Mouse (Mus musculus) layer of hippocampus, adult 8-10 months (tissue): ENCODE measurements at regions not wholly inside any gene's neighbourhood (a gene's known extent, or its start where the extent isn't known, plus 50 kb on each side); places are given as distances from the start of the nearest gene placed in this dataset.

Experiments used
- DNase-seq, 2 experiments: peaks; one replicate each; pipeline ENCODE4 v3.0.0; 2022; ENCODE audit warnings: low spot score in 2 of 2

DNA sequence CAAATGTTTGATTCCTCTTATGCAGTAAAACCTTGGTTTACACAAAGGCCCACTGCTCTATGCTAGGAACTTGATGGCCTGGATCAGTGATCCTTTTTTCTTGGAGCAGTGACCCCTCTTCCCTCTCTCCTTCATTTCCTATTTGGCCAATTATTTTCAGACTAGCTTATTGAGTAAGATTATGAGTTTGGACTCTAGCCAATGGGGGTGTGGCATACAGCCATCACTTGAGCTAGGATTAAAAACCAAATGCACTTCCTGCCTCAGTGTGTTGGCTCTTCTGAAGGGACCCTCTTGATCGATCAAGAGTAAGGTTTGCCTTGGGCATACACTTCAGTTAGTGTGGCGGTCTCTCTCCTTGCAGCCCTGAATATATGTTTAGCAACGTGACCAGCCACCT, 1172.6 kb upstream of the Gulo start:
- no peak for DNase-seq

DNA sequence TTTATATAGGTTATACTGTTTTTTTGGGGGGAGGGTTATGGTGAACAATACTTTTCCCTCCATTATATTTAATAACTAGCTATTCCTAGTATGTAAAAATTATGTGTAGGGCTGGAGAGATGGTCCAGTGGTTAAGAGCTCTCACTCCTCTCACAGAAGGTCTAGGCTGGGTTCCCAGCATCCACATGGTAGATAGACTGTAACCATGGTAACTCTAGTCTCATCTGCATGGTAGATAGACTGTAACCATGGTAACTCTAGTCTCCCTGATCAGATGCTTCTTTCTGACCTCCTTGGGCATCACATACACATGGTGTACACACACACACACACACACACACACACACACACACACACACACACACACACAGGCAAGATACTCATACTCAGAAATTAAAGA, 1170.5 kb upstream of the Gulo start:
- DNase-seq = no peak

DNA sequence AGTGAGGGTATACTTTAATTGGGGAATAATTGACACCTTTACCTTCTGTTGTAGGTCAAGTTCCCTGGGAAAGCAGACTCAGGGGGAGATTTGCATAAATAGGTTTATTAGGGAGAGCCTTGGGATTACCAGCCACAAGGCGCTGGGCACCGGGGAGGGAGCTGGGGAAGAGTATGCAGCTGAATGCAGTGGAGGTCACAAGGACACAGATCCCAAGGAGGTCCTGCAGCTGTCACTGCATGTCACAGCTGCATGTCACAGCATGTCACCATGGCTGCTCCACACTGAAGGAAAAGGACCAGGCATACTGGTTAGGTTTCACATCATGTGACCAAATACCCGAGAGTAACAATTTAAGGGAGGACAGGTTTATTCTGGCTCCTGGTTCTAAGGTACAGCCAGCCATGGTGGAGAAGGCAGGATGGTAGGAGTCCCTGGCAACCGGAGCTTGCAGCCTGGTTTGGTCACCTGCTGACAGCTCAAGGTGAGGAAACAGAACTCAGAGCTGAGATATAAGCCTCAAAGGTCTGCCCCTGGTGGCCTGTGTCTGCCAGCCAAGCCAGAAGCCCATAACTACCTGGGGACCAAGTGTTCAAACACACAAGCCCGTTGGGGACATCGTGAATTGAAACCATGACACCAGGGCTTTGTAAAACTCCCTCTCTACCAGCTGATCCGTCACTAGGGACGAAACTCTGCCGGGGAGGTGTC, 1169.5 kb upstream of the Gulo start:
- no peak for DNase-seq

DNA sequence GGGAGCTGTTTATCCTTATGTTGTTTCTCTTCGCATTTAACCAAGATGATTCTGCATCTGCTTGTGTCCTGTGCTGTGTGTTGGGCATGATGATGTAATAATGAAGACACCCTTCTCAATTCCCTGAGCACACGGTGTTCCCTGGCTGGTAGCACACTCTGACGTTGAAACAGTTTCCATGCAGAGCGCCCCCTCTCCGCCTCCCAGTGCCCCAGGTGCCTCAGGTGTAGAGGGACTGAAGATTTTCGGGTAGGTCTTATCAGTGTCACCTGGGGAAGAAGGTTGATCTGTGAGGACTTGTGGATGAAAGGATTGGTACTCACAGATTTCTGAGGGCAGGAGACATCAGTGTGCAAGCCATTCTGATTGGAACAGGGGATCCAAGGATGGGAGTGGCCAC, 1167.7 kb upstream of the Gulo start:
- no peak for DNase-seq

DNA sequence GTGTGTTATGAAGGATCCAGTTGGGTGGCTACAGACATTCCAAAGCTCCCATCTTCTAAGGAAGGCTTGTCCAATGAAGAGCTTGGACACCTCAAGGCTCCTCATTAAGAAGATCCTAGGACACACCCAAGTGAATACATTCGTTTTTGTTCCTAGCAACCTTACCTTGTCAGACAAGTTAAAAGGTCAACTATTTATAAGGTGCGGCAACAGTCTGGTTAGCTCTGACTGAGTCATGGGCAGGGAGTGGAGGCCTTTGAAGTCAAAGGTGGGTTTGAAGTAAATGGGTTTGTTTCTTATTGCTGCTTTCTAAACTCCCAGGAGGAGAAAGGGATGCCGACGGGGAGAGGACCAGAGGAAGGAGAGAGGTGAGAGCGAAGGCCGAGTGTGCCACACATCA, 1167.1 kb upstream of the Gulo start:
- DNase-seq = no peak

DNA sequence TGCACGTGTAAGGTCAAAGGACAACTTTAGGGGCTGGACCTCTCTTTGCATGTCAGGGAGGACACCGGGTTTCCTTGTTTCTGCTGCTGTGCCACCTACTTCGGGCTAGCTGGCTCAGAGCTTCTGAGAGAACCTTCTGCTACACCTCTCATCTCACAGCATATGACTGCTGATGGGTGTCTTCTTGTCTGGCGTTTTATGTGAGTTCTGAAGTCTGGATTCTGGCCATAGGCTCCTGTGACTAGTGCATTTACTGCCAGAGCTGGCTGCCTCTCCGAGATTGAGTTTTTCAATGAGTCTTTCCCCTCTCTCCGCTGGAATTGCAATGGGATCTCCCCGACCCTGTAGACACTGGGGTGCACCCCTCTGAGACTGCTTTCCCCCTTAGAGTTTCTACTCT, 1165.9 kb upstream of the Gulo start:
- DNase-seq = peak in 1 of 2 experiments; percentile 20

DNA sequence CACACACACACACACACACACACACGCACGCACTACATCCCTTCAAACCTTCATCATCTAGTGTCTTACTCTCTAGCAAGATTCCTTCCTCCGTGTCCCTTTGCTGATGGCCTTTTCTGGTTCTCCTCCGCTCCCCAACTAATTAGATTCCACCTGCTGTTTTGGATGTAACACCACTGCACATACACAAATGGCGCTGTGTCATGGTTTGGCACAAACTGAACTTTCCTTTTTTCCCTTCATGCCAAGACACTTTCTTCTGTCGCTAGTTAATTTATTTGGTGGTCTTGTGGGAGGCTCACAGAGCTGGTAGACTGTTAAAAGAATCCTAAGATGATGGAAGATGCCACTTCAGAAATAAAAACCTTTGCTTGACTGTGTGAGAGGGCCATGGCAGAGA, 1161.8 kb upstream of the Gulo start:
- DNase-seq = no peak

DNA sequence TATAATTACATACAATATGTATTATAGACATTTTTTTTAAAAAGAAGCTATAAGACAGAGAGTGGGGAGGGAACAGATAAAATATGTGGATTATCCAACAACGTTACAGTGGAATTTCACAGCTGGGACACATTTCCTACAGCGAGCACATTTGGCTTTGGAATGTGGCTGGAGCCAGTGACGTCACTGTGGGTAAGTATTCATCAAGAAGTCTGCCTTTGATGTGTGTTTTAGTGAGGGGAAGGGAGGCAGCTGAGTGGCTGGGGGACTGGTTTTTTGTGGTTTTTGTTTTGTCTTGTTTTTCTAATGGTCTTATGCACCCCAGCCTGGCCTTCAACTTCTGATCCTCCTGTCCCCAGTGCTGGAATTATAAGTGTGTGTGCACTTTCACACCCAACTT, 1161.2 kb upstream of the Gulo start:
- no peak for DNase-seq

DNA sequence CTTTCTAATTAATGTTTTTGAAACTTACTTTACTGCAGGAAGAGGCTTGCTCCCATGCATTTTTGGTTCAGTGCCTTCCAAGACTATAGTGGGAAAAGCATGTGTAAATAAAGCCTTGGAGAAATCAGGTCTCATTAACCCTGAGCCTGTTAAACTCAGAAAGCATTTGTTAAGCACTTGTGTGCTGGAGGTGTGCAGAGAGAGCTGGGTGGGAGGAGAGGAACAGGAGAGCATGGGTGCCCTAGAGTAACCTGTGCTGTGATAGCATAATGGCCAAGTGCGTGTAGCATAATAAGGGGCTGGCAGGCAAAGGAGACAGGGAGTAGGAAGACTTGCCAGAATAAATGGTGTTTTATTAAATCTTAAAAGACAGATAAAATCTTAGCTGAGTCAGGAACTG, 1160.2 kb upstream of the Gulo start:
- no peak for DNase-seq

DNA sequence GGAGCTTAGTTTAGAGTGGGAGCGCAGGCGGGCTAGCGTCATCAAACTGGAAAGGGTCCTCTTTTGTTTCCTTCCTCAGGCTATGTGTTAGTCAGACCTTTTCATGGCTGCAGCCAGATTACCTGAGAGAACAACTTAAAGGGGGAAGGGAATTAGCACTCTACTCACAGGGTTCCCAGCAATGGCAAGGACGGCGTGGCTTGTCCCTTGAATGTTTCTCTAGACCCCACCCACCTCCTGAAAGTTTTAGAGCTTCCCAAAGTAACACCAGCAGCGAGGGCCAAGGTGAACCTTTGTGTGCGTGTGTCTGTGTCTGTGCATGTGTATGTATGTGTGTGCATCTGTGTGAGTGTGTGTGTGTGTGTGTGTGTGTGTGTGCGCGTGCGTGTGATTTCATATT, 1151.0 kb upstream of the Gulo start:
- no peak for DNase-seq

DNA sequence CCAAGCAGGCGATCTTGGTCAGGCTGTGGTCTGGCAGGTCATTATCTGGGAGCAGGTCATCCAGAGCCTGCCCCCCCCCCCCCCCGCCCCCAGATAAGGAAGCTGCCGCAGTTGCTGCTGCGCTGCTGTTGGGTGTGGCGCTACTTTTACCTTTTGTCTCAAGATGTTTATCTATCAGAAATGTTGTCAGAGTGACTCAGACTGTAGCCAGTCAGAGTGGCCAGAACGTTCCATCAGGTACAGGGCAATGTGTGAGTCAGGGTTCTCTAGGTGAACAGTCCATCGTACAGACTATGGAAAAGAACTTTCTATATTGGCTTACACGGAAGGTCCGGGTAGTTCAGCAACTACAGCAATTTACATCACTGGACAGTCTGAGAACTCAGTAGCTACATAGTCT, 1149.9 kb upstream of the Gulo start:
- DNase-seq = no peak

DNA sequence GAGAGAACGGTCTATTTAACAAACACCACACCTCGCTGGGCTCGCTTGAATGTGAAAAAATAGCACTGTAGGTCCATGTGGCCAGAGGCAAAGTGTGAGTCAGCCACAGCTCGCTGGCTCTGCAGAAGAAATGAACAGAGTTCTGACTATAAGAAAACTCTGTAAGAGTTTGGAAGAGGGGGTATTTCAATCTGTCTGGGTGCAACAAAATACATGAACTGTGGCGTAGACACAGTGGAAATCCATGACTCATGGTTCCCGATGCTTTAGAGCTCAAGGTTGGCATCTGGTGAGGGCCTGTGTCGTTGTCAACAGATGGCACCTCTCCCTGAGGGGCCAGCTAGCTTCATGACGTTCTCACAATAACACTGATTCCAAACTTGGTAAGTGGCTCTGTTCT, 1147.4 kb upstream of the Gulo start:
- DNase-seq = no peak

DNA sequence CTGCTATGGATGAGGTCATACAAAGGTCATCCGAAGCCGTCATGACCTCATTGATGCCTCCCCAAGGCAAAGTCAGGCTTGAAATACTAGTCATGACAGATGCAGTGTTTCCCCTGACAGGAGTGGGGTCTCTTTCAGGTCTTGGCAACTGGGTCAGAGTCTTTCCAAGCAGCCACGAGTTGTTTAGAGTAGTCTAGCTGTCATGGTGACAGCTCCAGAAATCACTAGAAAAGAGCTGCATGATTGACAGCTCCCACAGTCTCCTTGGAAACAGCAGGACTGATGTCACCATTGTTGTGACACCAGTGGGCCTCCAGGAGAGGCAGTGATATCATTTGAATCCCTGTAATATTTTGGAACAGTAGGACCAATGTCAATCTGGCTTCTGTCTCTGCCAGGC, 1144.6 kb upstream of the Gulo start:
- no peak for DNase-seq

DNA sequence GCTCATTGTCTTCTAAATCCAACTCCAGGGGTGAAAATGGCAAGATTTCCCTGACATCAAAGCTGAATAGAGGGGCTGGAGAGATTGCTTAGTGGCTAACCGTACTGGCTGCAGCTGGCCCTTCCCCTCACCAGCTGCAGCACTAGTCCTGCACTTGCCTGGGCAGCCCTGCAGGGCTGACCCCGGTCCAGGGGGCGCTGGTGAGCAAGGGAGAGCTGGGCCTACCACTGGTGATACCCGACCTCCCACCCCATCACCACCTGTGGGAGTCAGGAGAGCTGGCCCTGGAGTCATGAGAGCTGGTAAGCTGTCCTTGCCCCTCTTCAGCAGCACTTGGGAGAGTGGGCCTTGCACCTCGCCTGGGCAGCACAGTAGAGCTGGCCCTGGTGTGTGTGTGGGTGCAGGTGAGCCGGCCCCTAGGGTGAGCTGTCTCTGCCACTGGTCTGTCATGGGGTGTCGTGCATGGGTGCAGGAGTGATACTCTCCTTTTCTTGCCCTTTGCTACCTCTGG, 1141.0 kb upstream of the Gulo start:
- DNase-seq = no peak

DNA sequence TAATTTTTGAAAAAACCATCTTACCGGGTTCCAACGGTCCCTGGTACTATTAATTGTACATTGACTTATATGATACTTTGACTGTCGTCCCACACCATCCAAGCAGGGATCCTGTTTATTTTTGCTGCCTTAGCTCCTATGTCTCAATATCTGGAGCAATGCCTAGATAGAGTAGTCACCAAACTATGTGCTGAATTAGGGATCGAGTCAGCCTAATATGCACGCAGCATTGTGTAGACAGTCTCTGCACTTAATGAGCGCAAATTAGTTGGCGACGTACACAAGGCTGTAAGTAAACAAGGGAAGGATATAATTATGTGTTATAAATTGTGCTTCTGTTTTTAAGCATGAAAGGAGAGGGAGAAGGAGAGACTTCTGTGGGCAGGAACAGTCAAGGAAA, 1140.1 kb upstream of the Gulo start:
- no peak for DNase-seq

DNA sequence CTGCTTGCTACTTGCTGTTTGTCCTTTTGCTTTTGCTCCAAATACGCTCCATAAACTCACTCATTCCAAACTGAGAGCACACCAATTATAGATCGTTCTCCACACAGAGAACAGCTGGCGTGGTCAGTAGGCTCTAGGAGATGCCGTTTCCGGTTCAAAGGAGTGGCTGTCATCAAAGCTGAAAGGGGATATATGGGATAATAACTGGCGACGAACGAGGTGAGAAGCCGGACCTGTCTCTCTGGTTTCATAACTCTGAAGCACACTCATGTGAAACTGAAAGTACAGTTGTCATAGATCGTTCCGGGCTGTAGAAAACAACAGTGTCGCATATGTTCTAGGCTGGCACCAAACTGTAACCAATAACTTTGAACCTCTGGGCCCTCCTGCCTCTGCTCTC, 1137.6 kb upstream of the Gulo start:
- no peak for DNase-seq

DNA sequence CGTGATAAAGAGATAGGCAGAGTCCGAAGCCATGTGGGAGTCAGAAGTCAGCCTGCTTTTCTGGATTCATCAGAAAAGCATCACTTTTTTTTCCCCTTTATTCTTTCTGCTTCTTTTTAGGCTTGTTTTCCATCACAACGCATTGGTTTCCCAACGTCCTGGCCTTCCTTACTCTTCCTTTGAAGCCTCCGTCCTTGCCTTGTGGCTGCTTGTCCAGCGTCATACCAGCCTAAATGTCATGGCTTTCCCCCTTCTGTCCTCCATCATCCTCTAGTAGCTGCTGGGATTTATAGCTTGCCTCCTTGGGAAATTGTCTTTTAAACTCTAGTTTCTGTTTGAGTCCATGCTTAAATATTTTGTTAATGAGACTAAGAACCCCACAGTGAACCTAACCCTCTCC, 1136.0 kb upstream of the Gulo start:
- DNase-seq = no peak

DNA sequence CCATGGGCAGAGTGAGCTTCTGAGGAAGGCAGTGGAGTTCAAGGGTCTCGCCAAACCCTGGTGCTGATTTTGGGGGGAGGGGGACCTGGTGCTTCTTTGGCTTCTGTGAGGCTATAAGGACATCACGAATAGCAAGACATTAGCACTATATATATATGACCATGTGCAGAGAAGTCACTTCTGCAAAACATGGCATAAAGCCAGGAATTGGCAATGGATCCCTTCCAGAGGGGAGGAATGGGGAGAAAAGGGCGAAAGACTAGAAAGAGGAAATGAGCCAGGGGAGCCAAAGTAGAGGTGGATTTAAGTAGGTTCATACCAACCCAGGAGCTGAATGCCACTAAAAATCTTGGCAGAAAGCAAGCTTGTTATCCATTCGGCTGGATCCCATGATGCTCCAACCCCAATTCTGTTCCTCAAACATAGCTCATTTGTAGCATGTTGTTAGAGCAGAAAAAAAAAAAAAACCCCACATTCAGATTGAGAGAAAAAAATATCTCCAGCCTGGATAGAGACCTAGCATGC, 1135.5 kb upstream of the Gulo start:
- DNase-seq = no peak

DNA sequence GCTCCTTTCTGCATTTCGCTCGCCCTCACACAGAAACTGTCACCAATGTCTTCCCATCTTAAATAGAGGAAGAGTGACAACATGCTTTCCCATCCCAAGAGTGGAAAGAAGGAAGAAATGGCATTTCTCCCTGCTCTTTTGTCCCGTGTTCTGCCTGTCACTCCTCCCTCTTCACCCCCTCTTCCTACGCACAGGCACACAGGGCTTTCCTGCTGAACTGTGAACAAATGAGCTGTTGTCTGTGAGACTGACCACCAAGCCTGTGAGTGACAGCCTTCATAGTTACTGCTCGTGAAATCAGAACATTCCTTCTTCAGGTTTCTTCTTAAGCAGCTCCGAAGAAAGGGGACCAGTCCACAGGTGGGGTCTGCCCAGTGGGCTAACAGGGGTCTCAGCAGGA, 1134.8 kb upstream of the Gulo start:
- DNase-seq = no peak

DNA sequence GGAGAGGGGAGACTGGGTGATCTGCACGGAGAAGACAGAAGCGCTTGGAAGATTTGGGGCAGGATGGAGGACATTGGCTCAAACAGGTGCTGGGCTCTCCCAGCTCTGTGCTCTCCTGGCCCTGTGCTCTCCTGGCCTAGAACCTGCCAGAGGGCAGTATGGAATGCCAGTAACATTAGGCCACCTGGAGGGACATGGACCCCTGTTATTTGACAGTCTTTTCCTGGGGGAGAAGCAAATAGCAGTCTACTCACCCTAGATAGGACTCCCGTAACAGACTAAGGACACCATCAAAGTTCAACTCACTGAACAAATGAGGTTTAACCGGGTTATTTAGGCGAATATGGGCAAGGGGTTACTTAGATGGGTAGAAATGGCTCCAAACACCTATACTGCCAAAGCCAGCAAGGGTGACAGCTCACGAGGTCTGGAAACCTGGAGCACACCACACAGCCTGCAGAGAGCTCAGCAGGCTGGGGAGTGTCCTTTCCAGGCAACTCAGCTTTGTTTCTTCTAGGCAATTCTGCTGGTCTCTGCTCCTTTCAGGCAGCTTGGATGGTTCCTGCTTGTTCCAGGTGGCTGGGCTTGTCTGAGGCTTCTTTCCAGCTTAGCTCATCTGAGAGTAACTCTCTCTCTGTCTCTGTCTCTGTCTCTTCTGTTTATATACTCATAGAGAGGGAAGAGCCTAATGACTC, 1133.7 kb upstream of the Gulo start:
- peak in 1 of 2 experiments; percentile 30 for DNase-seq

DNA sequence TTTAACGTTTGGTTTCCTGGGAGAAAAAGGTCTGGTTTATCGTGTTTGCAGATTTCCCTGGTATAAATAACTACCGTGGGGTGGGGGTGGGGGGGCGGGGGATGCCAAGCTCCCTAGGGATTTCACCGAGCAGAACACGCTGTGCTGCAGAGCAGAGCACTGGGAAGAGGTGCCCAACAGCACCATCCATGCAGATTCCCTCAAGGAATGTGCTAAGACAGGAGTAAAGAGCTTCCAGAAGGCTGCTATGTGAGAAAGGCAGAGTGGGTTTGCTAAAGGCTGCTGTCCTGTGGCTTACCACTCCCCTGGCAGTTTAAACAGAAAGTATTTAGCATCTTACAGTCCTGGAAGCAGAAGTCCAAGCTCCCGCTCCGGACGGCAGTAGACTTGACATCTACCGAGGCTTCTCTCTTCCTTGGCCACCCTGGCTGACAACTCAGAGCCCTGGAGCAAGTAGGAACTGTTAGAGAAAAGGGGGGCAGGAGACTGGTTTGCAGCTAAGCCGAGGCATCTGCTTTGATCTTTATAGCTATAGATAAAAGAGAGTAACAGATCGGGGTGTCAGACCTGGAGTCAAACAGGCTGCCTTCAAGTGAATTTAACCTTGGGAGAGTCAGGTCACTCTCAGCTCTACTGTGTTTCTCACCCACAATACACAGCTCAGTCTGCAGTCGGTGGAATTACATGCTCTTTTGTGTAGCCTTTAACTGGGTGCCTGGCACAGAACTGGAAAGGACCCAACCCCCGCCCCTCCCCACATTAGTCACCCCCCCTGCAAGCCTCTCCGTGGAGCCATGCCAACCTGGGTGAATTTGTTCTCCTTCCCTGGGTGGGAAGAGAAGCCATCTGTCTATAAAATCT, 1132.8 kb upstream of the Gulo start:
- peak; percentile 58 to 62 for DNase-seq

DNA sequence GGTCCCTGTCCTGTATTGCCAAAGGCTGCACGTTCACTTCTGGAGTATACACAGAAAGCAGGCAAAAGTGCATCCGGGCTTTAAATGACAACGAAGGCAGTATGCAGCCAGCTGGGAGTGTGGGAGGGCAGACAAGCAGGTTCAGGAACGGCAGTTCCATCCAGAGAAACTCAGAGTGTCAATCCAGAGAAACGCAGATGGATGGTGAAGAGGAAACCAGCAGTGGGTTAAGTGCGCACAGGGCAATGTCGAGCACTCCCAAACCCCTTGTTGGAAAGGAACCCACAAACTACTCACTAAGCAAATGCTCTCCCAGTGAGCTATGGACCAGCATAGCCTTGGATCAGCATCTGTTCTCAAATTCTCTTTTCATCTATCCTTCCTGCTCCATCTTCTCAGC, 1132.1 kb upstream of the Gulo start:
- DNase-seq = peak; percentile 65 to 70
